Mouse (Mus musculus) megakaryocyte-erythroid progenitor cell, adult 5-6 weeks (primary cell): ENCODE measurements around the gene AI464131. TPM values are rescaled to one million over a fixed set of nuclear protein-coding genes. Genes with fewer than 3 reads are reported as not detected.

Experiments used
- ATAC-seq: replicated peaks from 2 replicates; pipeline ENCODE4 v1.8.0; 2016; ENCODE audit warnings: mild to moderate bottlenecking, inconsistent platforms; ENCODE audit not compliant: severe bottlenecking, poor library complexity, low FRiP score, low TSS enrichment
- total RNA-seq, 2 experiments: library from RNA; stranded (forward) in 1 of 2; stranded (reverse) in 1 of 2; fragments of 200-1000, 215-1000 nt in 1 of 2; fragments of >200 nt in 1 of 2; fragmentation: Nextera tagmentation in 1 of 2; gene quantifications; 2 replicates each; pipeline ENCODE4 v1.2.3; 2014 to 2017

Gene AI464131
- total RNA-seq, 2 experiments from 2014 or later, result 0.15 TPM; not detected in 1

GRCm38 (mm10) chr4:41507326-41507924 is 4.5 kb upstream of the AI464131 start:
- no peak for ATAC-seq

GRCm38 (mm10) chr4:41506906-41507305 is 4.0 kb upstream of the AI464131 start:
- peak; percentile 79 for ATAC-seq

- ATAC-seq, result peak; percentile 12
These were observed 3.3 kb upstream of the AI464131 start for GRCm38 (mm10) chr4:41506156-41506555.

DNA sequence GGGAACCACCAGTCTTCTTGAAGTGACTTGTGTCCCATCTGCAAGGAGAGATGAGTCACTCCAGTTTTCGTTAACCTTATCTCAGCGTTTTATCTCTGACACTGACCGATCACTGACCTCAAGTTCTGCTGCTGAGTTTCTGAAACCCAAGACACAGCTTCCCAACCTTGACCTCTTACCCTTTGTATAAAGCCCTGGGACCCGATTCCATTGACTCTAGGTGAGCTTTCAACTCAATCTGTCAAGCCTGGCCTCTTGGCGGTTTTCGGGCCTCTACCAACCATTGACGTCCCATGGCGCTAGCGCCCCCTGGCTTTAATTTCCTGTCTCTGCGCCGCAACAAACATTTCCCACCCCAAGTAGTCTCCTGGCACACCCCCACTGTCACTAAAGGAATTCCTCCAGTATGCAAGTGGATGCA is 2.3 kb upstream of the AI464131 start:
- ATAC-seq, result no peak

DNA sequence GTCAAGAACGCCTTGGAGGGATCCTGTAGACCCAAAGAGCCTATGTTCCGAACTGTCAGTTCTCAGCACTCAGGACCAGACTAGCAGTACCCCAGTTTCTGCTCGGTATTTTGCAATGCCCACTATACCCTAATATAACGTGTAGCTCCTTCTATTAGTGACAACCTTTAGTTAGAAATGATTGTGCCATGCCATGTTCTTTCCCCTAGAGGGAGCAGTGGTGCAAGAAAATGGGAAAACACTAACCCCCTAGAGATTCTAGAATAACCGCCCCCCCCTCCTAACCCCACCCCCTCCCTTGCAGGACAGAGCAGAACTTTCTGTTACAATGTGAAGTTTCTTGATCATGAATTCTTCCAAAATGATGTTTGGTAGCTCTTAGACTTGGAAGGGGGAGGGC is 1.4 kb upstream of the AI464131 start:
- ATAC-seq, result no peak

DNA sequence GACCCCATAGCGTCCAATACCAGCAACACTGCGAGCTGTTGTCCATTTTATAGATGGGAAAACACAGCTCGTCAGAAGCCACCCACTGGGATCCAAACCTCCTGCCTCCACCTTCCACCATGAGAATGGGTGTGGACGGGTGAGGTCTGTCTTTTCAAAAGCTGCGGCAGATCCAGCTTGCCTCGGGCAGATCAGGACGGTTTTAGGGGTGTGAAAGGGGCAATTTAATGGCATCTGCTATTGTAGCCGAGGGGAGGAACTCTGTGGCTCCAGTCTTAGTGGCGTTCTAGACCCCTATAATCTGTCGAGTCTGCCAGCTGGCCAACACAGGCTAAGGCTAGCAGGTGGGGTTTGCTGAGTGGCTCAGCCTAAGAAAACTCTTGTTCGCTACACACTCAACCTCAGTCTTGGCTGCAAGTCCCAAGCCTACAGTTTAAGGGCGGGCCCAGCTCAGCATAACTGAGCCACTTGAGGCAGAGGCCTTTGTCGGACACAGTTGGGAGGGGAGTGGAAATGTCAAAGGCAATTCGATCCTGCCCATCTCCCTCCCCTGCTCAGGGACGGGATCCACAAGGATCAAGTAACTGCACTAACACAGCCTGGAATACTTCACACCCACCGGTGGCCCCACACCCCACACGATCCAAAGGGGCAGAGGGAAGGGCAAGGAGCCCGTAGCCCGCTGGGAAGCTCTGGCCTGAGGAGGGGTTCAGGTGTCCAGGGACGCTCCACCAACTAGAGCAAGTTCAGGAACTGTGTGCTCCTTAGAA is 520 bp downstream of the AI464131 start:
- ATAC-seq, result no peak; the same call in 1 of the 2 replicates

DNA sequence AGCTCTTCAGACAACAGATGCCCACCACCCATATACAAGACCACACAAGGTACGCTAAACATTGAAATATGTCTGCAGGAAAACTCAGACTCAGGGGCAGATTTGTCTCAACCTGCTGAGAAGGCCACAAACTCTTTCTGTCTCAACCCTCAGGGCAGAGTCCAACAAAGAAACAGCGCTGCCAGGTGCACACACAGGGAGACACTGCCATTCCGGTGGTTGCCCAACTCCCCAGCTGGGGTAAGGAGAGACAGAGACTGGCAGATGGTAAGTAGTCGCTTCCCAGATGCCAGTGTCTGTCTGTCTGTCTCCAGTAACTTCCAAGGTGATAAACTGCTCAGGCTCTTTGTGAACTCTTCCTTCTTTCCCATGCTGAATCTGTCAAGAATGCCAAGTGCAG is 2.1 kb downstream of the AI464131 start:
- ATAC-seq, result no peak

DNA sequence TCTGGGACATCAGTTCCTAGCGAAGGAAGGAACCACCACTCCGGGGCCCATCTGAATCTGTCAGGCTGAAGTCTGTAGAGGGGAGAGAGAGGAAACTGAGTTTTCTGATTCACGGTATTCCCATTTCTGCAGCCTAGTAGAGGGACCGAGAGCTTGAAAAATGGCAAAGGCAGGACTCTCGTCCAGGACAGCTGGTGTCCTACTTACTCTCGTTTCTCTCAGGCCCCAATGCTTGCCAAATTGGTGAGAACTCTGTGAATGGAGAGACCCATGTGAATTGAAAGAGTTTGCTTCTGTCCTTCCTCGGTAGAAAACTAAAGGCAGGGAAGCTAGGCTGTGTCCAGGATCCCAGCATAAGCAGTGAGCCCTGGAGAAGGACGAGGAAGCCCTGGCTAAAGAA is 3.3 kb downstream of the AI464131 start:
- ATAC-seq, result no peak

GRCm38 (mm10) chr4:41498921-41499391 is 3.9 kb downstream of the AI464131 start:
- no peak for ATAC-seq

DNA sequence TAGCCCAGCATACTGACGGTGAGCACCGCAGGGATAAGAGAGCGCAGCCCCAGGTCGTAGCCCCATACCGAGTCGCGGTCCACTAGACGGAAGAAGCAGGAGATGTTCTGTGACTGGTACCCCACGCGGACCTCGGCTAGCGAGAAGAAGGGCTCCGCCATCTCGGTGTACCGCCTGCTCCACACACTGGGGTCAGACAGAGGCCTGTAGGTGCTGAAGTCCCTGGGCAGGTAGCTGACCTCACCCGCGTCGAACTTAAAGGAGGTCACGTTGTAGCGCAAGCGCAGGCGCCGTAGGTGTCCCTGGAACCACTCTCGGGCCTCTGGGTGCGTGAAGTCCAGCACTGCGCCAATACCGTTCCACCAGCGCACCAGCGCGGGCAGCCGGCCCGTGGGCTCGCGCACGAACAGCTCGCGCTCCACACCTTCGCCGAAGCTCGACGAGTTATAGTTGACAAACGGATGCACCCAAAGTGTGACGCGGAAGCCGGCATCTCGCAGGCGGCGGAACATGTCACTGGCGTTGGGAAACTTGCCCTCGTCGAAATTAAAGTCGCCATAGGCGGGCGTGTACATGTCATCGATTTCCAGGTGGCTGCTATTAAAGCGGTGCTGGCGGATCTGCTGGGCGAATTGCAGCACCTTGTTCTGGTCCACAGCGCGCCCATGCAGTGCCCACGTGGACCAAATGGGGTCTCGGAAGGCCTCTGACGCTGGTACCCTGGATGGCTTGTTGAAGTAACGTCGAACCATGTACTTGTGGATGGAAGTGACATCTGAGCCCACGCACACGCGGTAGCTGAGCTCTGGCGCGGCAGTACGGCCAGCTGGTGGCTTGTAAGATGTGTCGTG is 4.7 kb downstream of the AI464131 start:
- ATAC-seq, result no peak

DNA sequence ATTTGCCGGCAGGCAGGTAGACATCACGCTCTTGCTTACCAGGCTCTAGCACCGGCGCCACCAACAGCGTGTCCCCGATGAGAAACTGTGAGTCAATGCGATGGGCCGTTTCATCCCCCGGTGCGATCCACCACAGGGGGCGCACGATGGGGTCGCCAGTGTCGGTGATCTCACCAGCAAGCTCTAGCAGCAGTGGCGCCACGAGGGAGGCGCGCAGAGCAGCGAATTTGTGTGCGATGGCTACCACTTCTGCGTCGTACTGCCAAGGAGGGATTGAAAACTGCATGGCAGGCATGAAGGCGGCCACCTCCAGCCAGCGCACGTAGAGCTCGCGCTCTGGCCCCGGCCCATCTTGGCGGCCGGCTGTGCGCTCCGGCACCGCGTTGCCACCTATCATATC is 5.3 kb downstream of the AI464131 start:
- peak; percentile 26; the same call in 1 of the 2 replicates for ATAC-seq

GRCm38 (mm10) chr4:41497046-41497445 is 5.8 kb downstream of the AI464131 start:
- no peak for ATAC-seq

DNA sequence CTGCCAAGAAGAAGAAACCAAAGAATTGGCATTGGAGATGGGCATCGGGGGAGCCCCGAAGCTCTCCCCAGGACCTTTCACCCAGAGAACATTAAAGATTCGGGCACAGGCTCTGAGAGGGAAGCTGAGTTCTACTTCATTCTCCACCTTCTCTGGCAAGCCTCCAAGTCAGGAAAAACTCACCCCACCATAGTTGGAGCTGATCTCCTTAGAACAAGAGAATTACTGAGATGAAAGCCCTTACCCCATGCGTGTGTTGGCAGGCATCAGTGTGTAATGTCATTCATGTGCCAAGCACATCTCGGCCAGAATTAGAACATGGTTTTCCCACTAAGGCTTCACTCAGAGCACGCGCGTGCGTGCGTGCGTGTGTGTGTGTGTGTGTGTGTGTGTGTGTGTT is 7.0 kb downstream of the AI464131 start:
- no peak for ATAC-seq

DNA sequence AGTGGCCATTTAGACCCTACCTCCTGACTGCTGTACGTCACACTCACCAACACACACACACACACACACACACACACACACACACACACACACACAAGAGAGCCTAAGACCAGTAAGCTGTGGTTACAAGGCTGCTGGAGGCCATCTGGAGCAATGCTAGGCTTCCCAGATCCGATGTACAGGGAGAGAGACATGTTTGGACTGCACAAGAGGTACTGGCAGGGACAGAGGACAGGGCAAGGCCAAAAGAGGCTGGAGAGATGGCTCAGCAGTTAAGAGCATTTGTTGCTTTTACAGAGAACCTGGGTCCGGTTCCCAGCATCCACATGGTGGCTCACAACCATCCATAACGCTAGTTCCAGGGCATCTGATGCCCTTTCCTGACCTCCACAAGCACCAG is 7.8 kb downstream of the AI464131 start:
- no peak for ATAC-seq

DNA sequence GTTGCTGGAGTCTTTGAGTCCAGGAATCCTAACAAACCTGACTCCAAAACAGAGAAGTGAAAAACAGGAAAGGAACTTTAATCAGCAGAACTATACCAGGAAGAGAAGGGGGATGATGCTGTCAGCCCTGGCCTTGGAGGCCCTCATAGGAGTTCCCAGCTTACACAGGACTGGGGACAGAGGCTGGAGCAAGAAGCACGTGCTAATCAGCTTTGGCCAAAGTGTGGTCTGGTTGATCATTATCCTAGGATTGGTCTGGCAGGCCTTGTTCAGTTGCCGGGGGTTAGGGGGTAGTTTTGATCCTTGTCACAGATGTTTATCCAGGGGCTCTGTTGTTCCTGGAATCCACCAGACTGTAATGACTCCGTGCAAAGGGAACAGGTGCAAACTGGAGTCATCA is 8.5 kb downstream of the AI464131 start:
- no peak for ATAC-seq

DNA sequence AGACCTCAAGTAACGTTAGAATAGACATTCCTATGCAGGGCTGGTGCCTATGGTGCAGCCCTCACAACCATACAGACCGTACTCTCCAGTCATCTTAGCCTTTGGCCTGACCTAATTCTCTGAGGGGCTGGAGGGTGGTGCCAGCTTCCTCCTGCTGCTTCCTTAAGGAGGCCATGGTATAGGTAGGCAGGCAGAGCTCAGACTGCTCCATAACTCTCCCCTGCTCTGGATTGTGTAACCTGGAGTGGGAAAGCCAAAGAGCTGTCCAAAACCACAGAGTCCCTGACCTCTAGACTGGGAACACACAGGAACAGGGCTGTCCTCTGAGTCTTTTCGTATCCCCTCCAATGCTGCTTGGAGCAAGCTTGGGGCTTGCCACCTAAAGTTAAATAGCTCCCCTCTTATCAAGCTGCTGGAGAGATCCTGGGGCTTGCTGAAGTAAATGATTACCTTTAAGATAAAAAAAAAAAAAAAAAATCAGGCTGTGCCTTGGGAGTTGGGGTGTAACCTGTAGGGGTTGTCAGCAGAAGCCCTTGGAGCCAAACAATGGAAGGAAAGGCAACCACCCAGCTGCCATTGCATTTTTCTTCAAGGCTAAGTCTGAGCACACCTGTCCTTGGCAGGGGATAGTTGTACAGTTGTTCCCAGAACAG is 9.3 kb downstream of the AI464131 start:
- no peak for ATAC-seq

- ATAC-seq, result no peak
These were observed 9.9 kb downstream of the AI464131 start for GRCm38 (mm10) chr4:41492951-41493350.

- ATAC-seq, result no peak
These were observed 21.3 kb downstream of the AI464131 start for GRCm38 (mm10) chr4:41481601-41482017.

DNA sequence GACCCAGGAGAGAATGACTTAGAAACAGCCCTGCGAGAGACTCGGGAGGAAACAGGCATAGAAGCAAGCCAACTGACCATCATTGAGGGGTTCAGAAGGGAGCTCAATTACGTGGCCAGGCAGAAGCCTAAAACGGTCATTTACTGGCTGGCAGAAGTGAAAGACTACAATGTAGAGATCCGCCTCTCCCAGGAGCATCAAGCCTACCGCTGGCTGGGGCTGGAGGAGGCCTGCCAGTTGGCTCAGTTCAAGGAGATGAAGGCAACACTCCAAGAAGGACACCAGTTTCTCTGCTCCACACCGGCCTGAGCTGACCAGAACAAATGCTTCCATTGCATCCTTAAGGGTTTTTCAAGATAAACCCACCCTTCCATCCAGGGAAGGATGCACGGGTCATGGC is 22.6 kb downstream of the AI464131 start:
- no peak for ATAC-seq

DNA sequence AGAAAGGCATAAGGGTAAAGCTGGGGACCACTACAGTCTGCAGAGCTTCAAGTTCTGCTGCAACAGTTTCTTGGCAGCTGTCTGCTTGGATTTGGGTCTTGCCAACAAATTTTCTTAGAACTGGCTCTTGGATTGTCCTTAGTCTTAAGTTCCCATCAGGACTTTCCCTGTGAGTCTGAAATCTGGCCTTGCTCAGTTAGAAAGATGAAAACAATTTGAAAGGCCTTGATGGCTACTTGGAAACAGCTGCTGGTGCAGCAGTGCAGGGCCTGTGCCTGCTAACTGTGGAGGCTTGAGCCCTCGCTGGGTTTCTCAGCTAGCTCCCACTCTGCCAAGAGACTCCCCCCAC is 23.4 kb downstream of the AI464131 start:
- ATAC-seq, result no peak
